Mouse (Mus musculus) stomach, postnatal 0 days (tissue): Measurements from ENCODE around the gene BC048562. TPM values are rescaled to one million over a fixed set of nuclear protein-coding genes. Genes with fewer than 3 reads are reported as not detected.

ENCODE experiments used
- ATAC-seq: fragments of 200-750 bp; cut with Nextera tagmentation; 2 replicates; pipeline ENCODE4 v1.8.0; 2017; ENCODE audit not compliant: low FRiP score, low TSS enrichment
- DNase-seq: peaks from one replicate; pipeline ENCODE4 v3.0.0-alpha.2; 2016; ENCODE audit warnings: low spot score
- H3K27ac ChIP-seq: fragments of 300-500 bp; sonication (generic); replicated peaks from 2 replicates; pipeline ENCODE4 v1.5.1; 2014; ENCODE audit warnings: mild to moderate bottlenecking, control low read depth
- H3K27me3 ChIP-seq: fragments of 300-500 bp; sonication (generic); 2 replicates; pipeline ENCODE4 v1.6.1; 2014; ENCODE audit warnings: low read length; ENCODE audit not compliant: control insufficient read depth, insufficient read depth
- H3K36me3 ChIP-seq: fragments of 300-500 bp; sonication (generic); 2 replicates; pipeline ENCODE4 v1.6.1; 2014; ENCODE audit warnings: low read length, mixed read lengths; ENCODE audit not compliant: control insufficient read depth, insufficient read depth
- H3K4me1 ChIP-seq: fragments of 300-500 bp; sonication (generic); replicated peaks from 2 replicates; pipeline ENCODE4 v1.6.1; 2014; ENCODE audit warnings: antibody characterized with exemption; ENCODE audit not compliant: control insufficient read depth, insufficient read depth
- H3K4me2 ChIP-seq: fragments of 300-500 bp; sonication (generic); replicated peaks from 2 replicates; pipeline ENCODE4 v1.6.1; 2014; ENCODE audit warnings: low read depth, mild to moderate bottlenecking, control low read depth, moderate library complexity
- H3K4me3 ChIP-seq: fragments of 300-500 bp; sonication (generic); 2 replicates; pipeline ENCODE4 v1.5.1; 2014; ENCODE audit warnings: low read depth, low read length, control low read depth
- H3K9ac ChIP-seq: fragments of 300-500 bp; sonication (generic); 2 replicates; pipeline ENCODE4 v1.6.1; 2014; ENCODE audit warnings: mild to moderate bottlenecking, low read length, control low read depth, mixed read lengths
- H3K9me3 ChIP-seq: fragments of 300-500 bp; sonication (generic); 2 replicates; pipeline ENCODE4 v1.6.1; 2016; ENCODE audit warnings: low read length; ENCODE audit not compliant: control insufficient read depth
- CTCF ChIP-seq: IDR thresholded peaks from 2 replicates; pipeline ENCODE4 v1.5.1; 2016; ENCODE audit warnings: antibody characterized with exemption, low read depth, mild to moderate bottlenecking, moderate library complexity
- EP300 ChIP-seq: optimal IDR thresholded peaks from 2 replicates; pipeline ENCODE3; 2016; ENCODE audit warnings: antibody characterized with exemption
- WGBS: fragments of 180-500 bp; shearing (Covaris S2); extraction: QIAGEN DNeasy Blood & Tissue Kit; methylation state at CpG from one replicate; pipeline ENCODE4 v1.1.7; 2014; 5-methylcytosine and 5-hydroxymethylcytosine counted together
- polyA plus RNA-seq: library from polyadenylated mRNA; unstranded; fragments of >200 nt; fragmentation: Nextera tagmentation; extraction: Ambion mirVana; gene quantifications from 2 replicates; pipeline ENCODE4 v1.2.1, GENCODE M21; 2015

The BC048562 gene
- polyA plus RNA-seq, 1 experiment from 2014 or later = not detected

DNA sequence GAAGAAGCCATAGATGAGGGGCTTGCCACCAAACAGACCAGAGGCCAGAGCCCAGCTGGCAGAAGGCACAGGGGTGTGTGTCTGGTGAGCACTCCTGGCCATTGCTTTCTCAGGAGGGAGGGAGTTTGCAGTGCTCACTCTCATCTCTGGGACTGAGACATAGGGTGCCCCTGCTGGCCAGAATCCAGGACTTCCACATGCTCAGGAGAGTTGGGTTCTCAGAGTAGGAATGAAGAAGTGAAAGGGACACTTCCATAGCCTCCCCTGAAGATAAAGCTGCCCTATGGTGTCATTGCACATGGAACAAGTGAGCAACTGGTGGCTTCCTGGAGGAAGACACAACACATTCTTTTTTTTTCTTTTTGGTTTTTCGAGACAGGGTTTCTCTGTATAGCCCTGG is 38.2 kb downstream of the BC048562 start:
- H3K4me3 ChIP-seq = no peak overlapping the region
- WGBS = 56% methylated on average over 1 of the region's 1 CpGs
- TF ChIP-seq CTCF (peak; percentile 31; the same call in 1 of the 2 replicates), EP300 (no peak)

DNA sequence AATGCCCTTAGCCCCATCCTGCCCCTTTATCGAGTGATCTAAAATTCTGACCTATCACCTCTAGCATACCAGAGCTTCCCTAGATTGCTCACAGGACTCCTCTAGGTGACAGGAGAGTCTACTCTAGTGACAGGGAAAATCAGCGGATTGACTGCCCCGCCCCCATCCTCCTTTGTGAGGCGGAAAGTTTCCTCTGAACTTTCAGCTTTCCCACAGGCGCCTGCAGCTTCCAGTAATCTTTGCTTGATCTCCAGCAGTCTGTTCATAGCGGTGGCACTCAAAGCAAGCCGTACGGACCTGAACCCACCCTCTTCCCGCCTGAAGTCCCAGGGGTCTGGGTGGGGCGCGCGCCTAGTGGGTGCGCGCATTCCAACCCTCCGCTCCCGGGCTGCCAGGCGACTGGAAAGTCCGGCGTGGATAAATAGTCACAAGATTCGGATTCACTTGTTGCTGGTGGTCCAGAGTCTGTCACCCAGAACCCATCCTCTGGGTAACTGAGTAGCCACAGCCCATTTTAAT is 42.4 kb downstream of the BC048562 start:
- peak; percentile 67 for ATAC-seq
- Histone ChIP-seq H3K27me3 (no peaks in the 10 kb centered on the region), H3K36me3 (peaks cover 6% of the 10 kb centered on the region; the same call in 1 of the 2 replicates), H3K27ac (peak overlapping the region; percentile 59), H3K4me3 (peak overlapping the region; percentile 40), H3K4me2 (peak overlapping the region; percentile 87), H3K9me3 (no peaks in the 10 kb centered on the region), H3K9ac (peak overlapping the region; percentile 39), H3K4me1 (peaks cover 2% of the 10 kb centered on the region; the same call in 1 of the 2 replicates)
- TF ChIP-seq EP300 (peak; percentile 28), CTCF (no peak)
- peak; percentile 78 for DNase-seq
- 0% methylated on average over 20 of the region's 20 CpGs for WGBS

More for the DNA sequence above, 38.2 kb downstream of the BC048562 start:
- Histone ChIP-seq H3K27me3 (no peaks in the 10 kb centered on the region), H3K4me1 (0 out of 2 replicates have a peak, but pooled peaks cover 2% of the 10 kb centered on the region), H3K9ac (no peak overlapping the region), H3K27ac (no peak overlapping the region), H3K9me3 (no peaks in the 10 kb centered on the region), H3K4me2 (no peak overlapping the region), H3K36me3 (no peaks in the 10 kb centered on the region)
- no peak for ATAC-seq
- no peak for DNase-seq

- H3K27ac ChIP-seq = peak overlapping the region; percentile 59
- no peaks in the 10 kb centered on the region for H3K9me3 ChIP-seq
- H3K4me3 ChIP-seq = peak overlapping the region; percentile 40
- H3K36me3 ChIP-seq = peaks cover 9% of the 10 kb centered on the region; the same call in 1 of the 2 replicates
- WGBS = 31% methylated on average over 11 of the region's 11 CpGs
- H3K4me1 ChIP-seq = peaks cover 2% of the 10 kb centered on the region; the same call in 1 of the 2 replicates
- TF ChIP-seq CTCF (no peak), EP300 (no peak)
- H3K27me3 ChIP-seq = no peaks in the 10 kb centered on the region
- H3K4me2 ChIP-seq = peak overlapping the region; percentile 87
- H3K9ac ChIP-seq = peak overlapping the region; percentile 39
- no peak for DNase-seq
- ATAC-seq = no peak
Observed at GRCm38 (mm10) chr9:108479241-108479640, 43.0 kb downstream of the BC048562 start.

DNA sequence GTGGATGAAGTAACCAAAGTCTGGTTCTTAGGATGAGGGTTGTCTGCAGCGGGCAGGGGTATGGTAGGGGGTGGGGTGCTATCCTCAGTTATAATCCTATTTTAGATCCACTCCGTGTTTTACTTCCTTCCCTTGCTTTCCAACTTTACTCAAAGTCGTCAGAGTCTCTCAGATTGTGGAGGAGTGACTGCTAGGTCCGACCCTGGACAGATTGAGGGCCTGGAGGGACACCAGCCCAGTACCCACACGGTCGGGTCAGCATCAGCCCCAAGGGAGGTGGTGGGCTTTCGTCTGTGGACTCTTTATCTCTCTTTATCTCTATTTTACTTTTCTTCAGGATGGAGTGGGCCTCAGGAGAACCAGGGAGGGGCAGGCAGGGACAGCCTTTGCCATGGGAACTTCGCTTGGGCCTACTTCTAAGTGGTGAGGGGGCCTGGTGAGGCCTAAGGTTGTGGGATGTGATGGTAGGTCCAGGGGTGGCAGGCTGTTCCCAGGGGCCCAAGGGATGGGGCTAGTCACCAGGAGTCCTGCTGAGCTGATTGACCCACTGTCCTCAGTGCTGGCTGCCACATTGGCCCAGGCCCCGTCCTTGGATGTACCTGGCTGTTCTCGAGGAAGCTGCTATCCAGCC is 43.6 kb downstream of the BC048562 start, which contains the start of gene Lamb2:
TSS of gene Lamb2 (plus strand) at position 16 of the 631 bp plus-strand sequence.
- H3K9me3 ChIP-seq = no peaks in the 10 kb centered on the region
- peak within 1 kb of the TSS; percentile 87 for H3K4me2 ChIP-seq
- H3K27me3 ChIP-seq = no peaks in the 10 kb centered on the region
- peak within 1 kb of the TSS; percentile 59 for H3K27ac ChIP-seq
- H3K4me1 ChIP-seq = peaks cover 2% of the 10 kb centered on the region; the same call in 1 of the 2 replicates
- peaks cover 9% of the 10 kb centered on the region; the same call in 1 of the 2 replicates for H3K36me3 ChIP-seq
- DNase-seq (peak; percentile 33), ATAC-seq (peak; percentile 50; the same call in 1 of the 2 replicates)
- peak within 1 kb of the TSS; percentile 48 for H3K4me3 ChIP-seq
- H3K9ac ChIP-seq = peak within 1 kb of the TSS; percentile 81
- TF ChIP-seq CTCF (no peak), EP300 (no peak)
- 5% methylated on average over 10 of the region's 10 CpGs for whole genome bisulfite sequencing

DNA sequence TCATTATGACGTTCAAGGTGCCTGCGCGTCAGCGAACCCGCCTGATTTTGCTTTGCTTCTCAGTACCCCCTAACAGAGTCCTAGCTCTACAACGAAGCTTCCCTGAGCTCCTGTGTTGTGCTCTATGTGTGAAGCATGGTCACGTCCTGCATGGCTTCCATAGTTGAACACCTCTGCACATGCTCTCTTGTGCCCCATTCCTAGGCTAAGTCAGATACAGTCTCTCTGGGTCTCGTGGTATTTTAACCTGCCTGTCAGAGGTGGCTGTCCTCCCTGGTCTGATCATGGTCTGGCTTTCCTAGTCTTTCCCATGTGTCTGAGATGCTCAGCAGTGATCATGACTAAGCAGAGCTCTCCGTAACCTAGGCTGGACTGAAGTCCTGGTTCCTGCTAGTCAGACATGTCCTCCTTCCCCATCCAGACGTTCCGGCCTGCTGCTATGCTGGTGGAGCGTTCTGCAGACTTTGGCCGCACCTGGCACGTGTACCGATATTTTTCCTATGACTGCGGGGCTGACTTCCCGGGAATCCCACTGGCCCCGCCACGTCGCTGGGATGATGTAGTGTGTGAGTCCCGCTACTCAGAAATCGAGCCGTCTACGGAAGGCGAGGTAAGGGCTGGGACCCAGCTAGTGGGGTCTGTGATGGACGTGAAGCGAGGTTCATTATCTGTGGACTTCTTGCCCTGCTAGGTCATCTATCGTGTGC is 44.7 kb downstream of the BC048562 start:
- H3K9ac ChIP-seq = peak overlapping the region; percentile 81
- TF ChIP-seq CTCF (no peak), EP300 (no peak)

More for the DNA sequence above, 44.7 kb downstream of the BC048562 start:
- Histone ChIP-seq H3K9me3 (no peaks in the 10 kb centered on the region), H3K36me3 (peaks cover 16% of the 10 kb centered on the region), H3K27me3 (no peaks in the 10 kb centered on the region), H3K27ac (no peak overlapping the region), H3K4me3 (peak overlapping the region; percentile 48; the same call in 1 of the 2 replicates), H3K4me2 (peak overlapping the region; percentile 87), H3K4me1 (peaks cover 2% of the 10 kb centered on the region; the same call in 1 of the 2 replicates)
- WGBS = 91% methylated on average over 28 of the region's 28 CpGs
- no peak for DNase-seq
- ATAC-seq = no peak
